Mouse (Mus musculus) T-helper 2 cell (primary cell): Measurements from ENCODE around the gene Col18a1.

ENCODE experiments used
- in situ Hi-C: fragments of 300-600 bp; cut with MboI, MseI; formaldehyde crosslinking; loops from one replicate; pipeline ENCODE4 v1.15.1; 2025; ENCODE audit warnings: high pct_unique_total_duplicates

Col18a1 gene

DNA sequence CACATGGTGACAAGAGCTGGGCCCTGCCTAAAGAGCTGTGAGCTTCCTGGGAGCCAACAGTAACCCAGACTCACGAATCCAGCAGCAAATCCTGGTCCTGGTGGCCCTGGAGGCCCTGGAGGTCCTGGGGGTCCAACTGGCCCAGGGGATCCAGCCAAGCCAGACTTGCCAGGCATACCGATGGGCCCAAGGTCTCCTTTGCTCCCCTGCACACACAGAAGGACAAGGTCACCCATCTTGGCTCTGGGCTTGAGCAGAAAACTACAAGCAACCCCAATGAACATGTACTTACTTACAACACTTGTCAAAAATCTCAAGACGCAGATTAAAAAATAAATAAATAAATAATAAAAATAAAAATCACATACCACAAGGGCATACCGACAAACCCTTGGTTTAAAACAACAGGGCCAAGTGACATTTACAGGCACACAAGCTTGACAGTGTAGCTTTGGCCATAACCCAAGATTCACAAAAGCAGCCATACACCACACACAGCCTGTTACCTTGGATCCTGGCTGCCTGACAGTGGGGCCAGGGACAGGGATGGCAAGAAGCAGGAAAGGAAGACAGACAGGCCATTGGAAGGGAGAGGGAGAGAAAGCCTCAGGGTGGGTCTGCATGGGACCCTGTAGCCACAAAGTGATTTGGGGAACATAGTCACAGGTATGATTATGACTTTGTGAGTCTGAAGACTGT lies 91.9 kb downstream of the Col18a1 start:
- in situ Hi-C loops, result loop anchor here (5.0 kb wide), 1 partner anchor 237 kb away; no protein-coding TSS in a partner anchor

DNA sequence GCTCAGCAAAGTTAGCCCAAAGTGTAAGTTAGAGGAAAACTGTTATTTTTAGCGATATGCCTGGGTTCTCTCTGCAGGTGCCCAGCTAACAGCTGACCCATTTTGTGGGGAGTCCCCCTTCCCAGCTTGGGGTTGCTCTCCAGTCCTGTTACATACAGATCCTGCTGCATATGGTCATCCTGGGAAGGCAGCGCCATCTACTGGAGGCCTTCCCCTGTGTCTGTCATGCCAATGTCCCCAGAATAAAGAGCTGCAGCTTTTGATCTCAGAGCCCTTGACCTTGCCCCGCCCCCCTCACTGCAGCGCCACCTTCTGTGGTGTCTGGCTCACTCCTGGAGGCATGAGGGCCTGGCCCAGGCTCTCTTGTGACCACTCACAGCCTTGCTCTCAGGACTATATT lies 96.3 kb downstream of the Col18a1 start:
- in situ Hi-C loops, result loop anchor here (5.0 kb wide), 1 partner anchor 233 kb away; no protein-coding TSS in a partner anchor

DNA sequence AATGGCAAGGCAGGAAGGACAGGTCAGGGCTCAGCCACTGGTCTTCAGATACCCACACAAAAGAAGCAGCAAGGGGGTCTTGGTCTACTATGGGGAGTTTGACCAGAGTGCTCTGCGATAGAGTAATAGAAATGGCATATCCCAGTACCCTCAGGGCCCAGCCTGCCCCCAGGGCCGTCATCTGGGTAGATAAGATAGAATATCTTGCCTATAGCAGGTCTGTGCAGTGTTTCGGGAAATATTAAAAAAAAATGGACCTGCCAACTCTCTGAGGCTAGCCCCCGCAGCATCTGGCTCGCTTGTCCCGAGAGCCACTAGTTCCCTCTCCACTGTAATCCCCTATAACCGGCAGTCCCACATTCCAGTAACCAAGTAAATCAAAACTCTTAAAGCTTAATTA lies 97.9 kb downstream of the Col18a1 start:
- in situ Hi-C loops, result no loop called here

DNA sequence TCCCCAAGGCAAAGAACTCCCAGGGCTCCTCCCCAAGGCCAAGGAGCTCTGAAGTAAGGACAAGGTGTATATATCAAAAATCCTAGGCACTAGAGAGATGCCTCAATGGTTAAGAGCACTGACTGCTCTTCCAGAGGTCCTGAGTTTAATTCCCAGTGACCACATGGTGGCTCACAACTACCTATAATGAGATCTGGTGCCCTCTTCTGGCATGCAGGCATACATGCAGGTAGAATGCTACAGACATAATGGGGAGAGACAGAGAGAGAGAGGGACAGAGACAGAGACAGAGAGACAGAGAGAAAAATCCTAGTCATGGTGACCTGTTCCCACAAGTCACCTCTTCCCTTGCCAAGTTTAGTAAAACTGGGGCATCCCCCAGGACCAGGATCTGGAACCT lies 101.7 kb downstream of the Col18a1 start:
- in situ Hi-C loops, result no loop called here

DNA sequence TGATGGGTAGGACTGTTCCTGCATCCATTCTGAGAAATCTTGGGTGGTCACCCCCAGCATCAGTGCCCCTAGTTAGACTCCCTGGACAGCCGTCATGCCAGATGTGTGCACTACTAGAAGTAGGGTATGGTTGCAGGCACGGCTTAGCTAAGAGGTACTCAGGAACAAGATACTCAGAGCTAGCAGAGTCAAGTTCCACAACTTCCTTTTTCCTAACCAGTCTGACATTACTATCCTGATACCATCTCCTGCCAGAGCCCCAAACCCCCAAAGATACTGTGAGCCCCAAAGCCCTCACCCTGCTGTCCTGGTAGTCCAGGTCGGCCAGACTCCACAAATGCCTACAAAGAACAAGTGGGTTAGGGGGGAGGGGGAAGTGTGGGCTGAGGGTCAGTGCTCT lies 102.1 kb downstream of the Col18a1 start:
- in situ Hi-C loops, result no loop called here

DNA sequence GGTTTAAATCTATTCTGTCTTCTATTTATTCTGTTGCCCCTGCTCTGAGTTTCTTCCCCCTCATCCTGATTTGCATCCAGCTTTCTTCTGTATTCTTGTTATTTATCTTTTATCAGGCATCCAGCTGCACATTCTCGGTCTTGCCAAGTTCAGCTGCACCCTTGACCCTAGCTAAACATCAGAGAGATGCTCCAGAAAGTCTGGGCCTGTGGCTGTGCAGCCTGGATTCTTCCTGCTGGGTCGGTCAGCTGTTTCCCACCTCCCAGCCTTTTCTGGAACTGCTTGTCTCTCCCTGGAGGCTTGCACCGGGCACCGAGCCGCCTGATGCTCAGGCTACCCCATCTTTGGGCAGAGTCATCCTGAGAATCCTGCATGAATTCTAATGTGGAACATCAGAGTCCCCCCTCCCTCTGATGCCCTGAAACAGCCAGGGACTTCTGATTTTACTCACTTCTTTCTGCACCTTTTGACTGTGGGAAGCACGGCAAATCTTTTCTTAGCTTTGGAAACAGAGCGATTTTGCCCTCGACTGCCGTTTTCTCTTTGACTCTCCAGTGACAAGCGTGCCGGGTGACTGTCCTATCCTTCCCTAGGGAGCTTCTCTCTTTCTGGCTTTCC lies 103.8 kb downstream of the Col18a1 start:
- in situ Hi-C loops, result no loop called here

DNA sequence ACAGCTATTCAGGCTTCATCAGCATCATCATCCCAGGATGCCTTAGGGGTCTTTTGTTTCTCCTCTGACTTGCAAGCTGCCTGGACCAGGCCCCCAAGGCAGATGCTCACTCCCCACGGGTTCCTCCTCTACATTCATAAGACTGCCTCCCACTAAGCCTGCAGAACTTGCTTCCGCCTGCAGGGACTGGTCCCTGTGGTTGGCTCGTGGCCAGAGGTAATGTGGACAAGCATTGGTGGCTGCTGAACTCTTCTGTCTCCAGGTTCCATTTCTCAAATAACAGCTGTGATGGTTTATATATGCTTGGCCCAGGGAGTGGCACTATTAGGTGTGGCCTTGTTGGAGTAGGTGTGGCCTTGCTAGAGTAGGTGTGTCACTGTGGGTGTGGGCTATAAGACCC lies 104.9 kb downstream of the Col18a1 start:
- in situ Hi-C loops, result no loop called here

DNA sequence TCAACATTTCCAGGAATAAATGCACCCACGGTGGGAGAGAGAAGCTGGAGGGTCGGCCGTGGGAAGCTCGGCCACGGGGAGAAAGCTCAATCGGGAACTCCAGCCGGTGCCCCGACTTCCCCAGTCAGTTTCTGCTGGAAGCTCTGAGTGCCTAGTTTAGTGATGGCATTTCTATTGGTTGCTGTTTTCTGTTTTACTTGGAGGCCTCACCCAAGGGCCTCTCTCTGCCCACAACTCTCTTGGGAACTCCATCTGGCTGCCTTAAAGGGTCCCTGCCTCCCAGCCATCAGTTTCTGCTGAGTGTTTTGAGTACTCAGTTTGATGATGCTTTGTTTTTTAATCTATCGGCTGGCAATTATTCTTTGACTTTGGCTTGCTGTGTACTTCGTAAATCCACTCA lies 109.6 kb downstream of the Col18a1 start:
- in situ Hi-C loops, result no loop called here

DNA sequence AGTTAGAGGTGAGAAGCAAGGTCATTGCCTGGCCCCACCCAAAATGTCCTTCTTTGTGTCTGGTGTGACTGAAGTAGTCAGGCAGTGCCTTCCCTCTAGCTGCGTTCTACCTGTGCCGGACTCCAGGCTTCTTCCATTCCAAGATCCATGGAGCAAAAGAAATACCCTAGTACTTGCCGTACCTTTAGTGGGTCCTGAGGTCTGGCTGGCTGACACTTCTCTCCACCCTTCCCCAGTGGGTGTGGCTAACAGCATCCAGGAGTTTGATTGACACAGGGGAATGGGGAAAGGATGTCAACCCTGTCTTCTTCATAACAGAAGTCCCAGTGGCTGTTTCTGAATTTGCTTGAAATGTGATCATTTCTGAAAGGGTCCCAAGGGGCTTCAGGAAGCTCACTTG lies 117.7 kb downstream of the Col18a1 start:
- in situ Hi-C loops, result no loop called here

DNA sequence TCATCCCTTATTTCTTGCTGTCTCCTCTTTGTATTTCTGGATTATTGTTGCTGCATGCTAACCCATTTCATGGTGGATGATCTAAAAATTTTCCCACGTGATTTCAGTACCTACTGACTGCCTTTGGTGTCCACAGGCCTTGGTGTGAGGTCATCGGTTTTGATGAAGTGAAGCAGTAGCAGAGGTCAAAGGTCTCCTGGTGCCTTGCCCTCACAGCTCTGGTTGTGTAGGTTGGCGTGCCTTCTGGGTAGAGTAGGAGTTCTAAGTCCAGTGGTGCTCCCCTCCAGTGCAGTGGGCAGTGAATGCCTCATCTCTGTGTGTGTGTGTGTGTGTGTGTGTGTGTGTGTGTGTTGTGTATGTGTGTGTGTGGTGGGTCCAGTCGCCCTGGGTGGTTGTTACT lies 118.2 kb downstream of the Col18a1 start:
- in situ Hi-C loops, result no loop called here

DNA sequence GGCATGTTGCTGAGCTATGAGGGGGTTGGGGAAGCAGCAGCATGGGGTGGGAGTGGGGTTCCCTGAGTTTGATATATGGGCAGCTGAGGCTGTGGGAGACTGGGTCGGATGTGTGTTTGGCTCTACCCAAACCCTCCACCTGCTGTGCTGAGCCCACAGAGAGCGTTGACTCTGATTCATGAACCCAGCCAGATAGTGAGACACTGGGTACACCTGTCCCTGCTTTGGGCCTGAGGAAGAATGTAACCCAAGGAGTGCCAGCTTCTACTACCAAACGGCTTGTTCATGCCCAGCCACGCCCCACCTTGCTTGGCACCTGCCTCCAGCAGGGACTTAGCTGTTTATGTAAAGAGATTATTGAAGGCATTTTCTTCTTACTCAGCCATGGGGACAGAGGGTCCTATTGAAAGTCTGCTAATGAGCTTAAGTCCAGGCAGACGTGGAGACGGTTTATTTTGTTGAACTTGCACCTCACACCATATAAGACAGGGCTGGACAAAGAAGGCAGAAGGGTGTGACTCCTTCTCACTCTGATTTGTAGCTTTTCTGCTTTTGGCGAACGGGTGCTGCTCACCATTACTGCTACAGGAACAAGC lies 127.7 kb downstream of the Col18a1 start:
- in situ Hi-C loops, result no loop called here

DNA sequence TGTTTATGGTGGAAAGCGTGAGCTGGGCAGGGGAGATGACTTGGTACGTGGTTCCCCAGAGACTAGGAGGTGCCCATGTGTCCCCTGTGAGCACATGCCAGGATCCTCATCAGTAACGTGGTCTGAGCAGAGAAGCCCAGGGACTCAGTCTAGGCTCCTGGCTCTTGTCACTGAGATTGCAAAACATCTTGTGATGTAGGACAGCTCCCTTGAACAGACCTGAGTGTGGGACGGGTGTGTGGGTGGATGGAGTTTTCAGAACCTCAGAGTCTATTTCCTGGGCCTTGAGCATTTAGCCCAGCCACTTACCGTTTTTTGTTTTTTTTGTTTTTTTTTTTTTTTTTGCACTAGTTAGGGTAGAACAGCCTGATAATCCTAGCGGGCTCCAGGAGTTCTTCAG lies 130.9 kb downstream of the Col18a1 start:
- in situ Hi-C loops, result no loop called here

DNA sequence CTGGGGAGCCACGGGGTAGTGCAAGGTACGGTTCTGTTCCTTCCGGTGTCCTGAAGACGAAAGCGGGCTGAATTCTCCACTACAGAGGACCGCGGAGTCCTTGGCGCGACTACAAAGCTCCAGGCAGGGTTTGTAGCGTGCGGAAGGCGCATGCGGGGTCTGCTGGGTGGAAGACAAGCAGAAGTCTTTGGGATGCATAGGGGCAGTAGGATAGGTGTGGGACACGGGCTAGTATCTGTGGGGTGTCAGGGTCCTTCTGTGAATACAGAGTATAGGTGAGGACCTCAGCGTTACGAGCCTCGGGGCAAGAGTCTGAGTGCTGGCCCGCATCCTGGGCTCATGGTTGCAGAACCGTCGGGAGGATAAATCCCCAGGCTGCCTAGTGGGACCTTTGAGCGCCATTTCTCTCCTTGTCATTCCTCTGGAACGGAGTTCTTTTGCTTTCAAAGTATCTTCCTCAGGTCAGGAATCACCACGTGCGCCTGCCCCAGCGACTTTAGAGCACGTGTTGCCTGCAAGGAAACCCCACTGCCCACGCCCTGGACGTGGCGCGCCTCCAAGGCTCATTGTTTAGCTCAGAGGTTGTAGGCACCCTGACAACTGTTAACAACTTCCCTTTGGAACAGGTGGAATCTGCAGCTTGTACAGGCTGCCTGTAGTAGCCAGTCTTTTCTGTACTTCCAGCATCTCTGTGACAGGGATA lies 132.9 kb downstream of the Col18a1 start:
- in situ Hi-C loops, result no loop called here

DNA sequence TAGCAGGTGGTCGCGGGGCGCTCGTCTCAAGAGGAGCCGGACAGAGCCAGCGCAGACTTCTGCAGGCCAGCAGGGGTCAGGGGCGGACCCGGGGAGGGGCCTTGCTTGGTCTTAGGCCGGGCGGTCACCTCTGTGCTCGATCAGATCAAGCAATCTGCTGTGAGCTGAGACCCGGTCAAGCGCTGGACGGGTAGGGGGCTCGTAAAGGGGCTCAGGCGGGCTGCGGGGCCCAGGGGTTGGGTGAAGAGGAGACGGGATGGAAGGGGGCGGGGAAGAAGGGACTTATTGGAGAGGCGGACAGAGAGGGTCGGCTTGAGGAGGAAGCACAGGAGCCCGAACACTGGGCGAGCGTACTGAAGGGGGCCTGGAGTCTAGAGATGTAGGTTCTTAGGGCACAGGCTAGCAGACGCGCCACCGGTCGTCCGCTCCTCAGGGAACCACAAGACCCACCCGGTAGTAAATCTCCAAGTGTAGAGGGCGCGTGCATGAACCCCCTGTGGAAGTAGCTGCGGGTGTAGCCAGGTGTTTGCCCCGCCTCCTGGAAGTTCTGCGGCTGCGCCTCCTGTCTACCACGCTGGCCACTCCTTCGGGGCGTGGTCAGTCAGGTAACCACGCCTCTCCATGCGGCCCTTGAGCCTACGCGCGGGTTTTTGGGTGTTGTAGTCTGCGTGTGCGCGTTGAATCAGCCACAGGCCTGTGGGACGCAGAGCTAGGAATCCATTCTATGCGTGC lies 133.6 kb downstream of the Col18a1 start:
- in situ Hi-C loops, result no loop called here

DNA sequence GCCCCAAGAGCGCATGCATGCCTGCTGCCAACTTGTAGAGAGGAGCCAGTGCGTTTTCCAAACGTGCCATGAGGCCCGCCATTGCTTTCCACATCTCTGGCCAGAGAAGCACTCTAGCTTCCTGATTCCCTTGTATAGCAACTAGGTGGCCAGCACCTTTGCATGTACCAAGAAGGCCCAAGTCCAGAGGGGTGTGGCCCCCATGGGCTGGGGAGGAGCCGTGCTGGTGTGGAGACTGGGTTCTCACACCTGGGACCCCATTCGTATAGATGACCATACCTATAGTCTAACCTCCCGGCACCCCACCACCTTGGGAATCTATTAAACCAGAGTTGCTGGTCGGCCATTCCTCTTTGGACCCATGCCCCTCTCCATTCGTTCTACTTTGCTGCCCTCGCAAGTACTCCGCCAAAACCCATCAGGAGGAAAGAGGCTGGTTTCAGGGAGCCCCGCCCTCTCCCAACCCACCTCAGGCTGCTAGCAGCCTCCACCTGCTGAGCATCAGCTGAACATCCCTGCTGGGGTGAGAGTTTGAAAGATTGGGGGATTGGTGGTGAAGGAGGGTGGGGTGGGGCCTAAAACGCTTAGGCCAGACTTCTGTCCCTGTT lies 134.5 kb downstream of the Col18a1 start, which contains the start of gene Slc19a1:
Gene Slc19a1 (plus strand): TSS at position 474 of the 608 bp plus-strand sequence.
- in situ Hi-C loops, result no loop called here

DNA sequence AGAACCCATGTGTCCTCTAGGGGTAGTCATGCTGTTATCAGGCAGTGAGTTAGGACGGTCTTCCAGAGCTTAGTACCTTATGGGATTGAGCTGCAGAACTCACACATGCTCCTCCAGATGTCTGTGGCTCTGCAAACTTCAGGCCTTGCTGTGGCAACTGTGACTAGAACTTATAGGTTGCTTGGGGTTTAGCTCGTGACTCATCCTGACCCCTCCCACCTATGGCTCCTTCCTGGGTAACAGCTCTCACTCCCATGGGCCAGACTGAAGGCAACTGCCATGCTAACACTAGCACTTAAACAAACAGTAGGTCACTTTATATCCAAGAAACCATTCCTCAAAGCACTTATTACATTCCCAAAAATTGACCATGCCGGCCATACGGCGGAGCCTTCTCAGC lies 135.7 kb downstream of the Col18a1 start:
- in situ Hi-C loops, result no loop called here

DNA sequence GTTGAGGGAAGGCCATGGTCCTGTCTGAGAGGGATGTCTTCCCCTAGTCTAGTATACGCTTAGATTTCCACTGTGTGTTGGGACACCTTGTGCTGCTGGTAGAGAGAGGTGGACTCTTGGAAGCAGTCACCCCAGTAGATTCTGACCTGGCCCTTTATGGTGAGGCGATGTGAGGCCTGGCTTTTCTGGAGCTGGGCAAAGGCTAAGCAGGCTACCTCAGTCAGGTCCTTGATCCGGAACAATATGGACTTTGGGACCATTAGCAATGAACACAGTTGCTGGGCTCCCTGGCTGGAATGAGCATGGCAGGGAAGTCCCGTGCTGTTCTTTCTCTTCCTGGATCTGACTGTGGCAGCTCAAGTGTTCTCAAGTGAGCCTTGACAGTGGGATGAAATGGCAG lies 136.6 kb downstream of the Col18a1 start:
- in situ Hi-C loops, result loop anchor here (5.0 kb wide), 1 partner anchor 192 kb away; no protein-coding TSS in a partner anchor

DNA sequence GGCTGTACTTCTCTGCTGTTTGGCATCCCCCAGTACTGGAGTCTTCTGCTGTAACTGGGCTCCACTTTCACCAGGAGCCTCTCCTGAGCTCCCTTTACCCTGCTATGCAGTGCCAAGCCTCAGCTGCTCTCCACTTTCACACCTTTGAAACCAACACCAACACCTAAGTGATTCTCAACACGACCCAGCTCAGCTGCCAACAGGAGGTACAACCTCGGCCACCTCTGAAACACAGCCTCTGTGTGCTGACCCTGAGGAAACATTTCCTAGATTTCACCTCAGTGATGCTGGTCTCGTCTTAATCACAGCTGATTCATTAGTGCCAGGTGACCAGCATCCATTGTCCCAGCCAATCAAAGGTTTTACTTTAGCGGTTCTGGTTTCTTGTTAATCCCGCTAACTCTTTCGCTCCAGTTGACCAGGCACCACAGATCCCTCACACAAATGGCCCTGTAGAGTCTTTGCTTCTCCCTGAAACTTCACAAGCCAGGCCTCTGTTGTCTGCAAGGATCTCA lies 137.5 kb downstream of the Col18a1 start:
- in situ Hi-C loops, result loop anchor here (5.0 kb wide), 1 partner anchor 192 kb away; no protein-coding TSS in a partner anchor

DNA sequence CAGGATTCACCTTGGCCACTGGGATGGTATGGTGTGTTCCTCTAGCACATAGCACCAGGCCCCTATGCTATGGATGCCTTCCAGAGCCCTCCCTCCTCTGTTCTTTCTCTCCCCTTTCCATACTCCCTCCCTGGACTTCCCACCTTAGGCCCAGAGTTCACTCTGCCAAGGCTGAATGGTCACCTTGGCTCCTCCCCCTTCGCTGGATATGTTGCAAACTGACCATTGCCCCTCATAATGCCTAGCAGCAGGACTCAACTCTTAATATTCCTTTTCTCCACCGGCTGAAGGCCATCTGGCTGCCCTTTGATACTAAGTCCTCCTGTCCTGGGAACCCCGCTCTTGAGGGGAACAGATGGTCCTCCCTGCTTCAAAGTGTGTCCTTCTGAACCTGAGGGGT lies 139.4 kb downstream of the Col18a1 start:
- in situ Hi-C loops, result loop anchor here (5.0 kb wide), 1 partner anchor 190 kb away; no protein-coding TSS in a partner anchor

DNA sequence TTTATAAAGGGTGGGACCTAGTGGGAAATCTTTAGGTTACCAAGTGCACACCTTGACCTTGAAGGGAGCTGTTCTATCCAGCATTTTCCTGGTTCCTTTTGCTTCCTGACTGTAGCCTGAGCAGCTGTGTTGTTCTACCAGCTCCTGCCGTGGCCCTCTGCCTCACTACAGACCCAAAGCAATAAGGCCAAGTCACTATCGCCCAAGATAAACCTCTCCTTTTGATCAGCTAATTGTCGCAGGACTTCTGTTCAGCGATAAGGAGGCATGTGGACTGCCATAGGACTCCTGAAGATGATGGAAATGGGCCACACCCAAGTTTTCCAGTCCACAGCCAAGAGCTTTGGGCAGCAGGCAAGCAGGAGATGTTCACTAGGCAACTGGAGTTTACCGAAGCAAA lies 142.1 kb downstream of the Col18a1 start:
- in situ Hi-C loops, result no loop called here
